Mouse (Mus musculus): ENCODE measurements at regions not wholly inside any gene's neighbourhood (a gene's known extent, or its start where the extent isn't known, plus 50 kb on each side); places are given as distances from the start of the nearest gene placed in this dataset.

DNA sequence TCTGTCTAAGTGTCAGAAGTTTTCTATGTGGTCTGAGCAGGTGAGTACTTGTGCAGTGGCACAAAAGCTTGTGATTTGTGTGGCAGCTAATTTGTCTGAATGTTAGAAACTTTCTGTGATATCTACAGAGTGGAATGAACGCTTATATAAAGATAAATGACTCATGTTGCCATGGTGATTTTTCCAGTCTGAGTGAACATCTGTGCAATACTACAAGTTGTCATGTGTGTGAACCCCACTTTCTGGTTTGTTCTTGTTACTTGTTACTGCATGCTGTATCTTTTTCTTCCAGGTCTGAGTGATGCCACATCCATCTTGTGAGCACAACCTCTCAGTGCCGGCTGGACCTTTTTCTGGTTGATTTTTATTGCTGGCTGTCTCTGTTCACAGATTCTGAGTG, 96.8 kb downstream of the Btbd35f7 start:
- Histone ChIP-seq H3K27me3 (replicated peaks; ENCODE audit: control insufficient read depth, insufficient read depth, low read length) (no peaks in the 10 kb centered on the region), H3K27ac (ENCODE audit: low read depth, low read length) (no peak overlapping the region), H3K9me3 (ENCODE audit: control insufficient read depth) (no peaks in the 10 kb centered on the region), H3K4me3 (ENCODE audit: low read depth, low read length) (no peak overlapping the region), H3K9ac (ENCODE audit: low read depth, low read length) (no peak overlapping the region), H3K36me3 (ENCODE audit: control insufficient read depth, insufficient read depth) (no peaks in the 10 kb centered on the region), H3K4me1 (replicated peaks; ENCODE audit: control insufficient read depth, insufficient read depth, low read length) (no peaks in the 10 kb centered on the region), H3K4me2 (replicated peaks; ENCODE audit: low read depth) (no peak overlapping the region)
- 73% methylated on average over 2 of the region's 2 CpGs for WGBS
- TF ChIP-seq CTCF (IDR thresholded peaks at IDR 0.05; ENCODE audit: low read depth): no peak
- ATAC-seq: no peak

DNA sequence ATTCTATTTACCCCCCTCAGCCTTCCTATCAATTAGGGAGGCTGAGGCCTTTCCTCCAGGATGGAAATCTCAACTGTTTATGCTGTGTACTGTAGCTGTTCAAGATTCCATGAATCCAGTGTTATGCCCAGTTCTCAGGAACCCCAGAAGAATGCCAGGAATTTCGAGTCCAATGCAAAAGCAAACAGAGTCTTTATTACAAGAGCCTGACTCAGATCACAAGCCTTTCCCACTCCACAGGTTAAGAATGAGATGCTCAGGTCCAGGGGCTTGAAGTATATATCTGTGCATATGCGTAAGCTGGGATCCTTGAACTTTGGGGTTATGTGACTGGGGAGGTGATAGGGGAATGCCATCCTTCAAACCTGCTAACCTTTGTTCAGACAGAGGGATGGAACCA, 129.6 kb downstream of the Btbd35f7 start:
- H3K9me3 ChIP-seq (ENCODE audit: control insufficient read depth): no peaks in the 10 kb centered on the region
- H3K9ac ChIP-seq (ENCODE audit: low read depth, low read length): no peak overlapping the region
- H3K27ac ChIP-seq (ENCODE audit: low read depth, low read length): no peak overlapping the region
- no peaks in the 10 kb centered on the region for H3K27me3 ChIP-seq (replicated peaks; ENCODE audit: control insufficient read depth, insufficient read depth, low read length)
- no peaks in the 10 kb centered on the region for H3K4me1 ChIP-seq (replicated peaks; ENCODE audit: control insufficient read depth, insufficient read depth, low read length)
- whole genome bisulfite sequencing: 53% methylated on average over 2 of the region's 2 CpGs
- ATAC-seq: no peak
- no peaks in the 10 kb centered on the region for H3K36me3 ChIP-seq (ENCODE audit: control insufficient read depth, insufficient read depth)
- TF ChIP-seq CTCF (IDR thresholded peaks at IDR 0.05; ENCODE audit: low read depth): no peak
- H3K4me3 ChIP-seq (ENCODE audit: low read depth, low read length): no peak overlapping the region
- no peak overlapping the region for H3K4me2 ChIP-seq (replicated peaks; ENCODE audit: low read depth)

DNA sequence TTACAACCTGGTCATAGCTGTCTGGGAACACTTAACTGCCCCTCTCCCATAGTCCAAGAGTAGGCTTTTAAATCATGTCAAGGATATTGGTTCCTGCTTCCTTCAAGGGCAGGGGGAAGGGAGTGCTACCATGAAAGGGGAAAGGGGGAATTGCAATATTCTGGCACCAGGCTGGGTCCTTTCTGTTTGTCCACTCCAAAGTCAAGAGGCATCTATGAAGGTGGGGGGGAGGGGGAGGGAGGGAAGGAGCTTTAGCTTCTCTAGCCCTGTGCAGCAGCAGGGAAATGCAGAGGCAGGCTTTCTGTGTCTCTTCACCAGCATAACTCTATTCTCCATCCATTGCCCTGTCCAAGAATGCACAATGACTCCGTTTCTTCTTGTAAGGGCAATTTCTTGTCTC, 130.0 kb downstream of the Btbd35f7 start:
- Histone ChIP-seq H3K4me2 (replicated peaks; ENCODE audit: low read depth) (no peak overlapping the region), H3K27ac (ENCODE audit: low read depth, low read length) (no peak overlapping the region), H3K27me3 (replicated peaks; ENCODE audit: control insufficient read depth, insufficient read depth, low read length) (no peaks in the 10 kb centered on the region), H3K4me3 (ENCODE audit: low read depth, low read length) (no peak overlapping the region), H3K36me3 (ENCODE audit: control insufficient read depth, insufficient read depth) (no peaks in the 10 kb centered on the region), H3K9ac (ENCODE audit: low read depth, low read length) (no peak overlapping the region), H3K9me3 (ENCODE audit: control insufficient read depth) (no peaks in the 10 kb centered on the region), H3K4me1 (replicated peaks; ENCODE audit: control insufficient read depth, insufficient read depth, low read length) (no peaks in the 10 kb centered on the region)
- WGBS: 80% methylated on average over 1 of the region's 1 CpGs
- no peak for ATAC-seq
- TF ChIP-seq CTCF (IDR thresholded peaks at IDR 0.05; ENCODE audit: low read depth): no peak

DNA sequence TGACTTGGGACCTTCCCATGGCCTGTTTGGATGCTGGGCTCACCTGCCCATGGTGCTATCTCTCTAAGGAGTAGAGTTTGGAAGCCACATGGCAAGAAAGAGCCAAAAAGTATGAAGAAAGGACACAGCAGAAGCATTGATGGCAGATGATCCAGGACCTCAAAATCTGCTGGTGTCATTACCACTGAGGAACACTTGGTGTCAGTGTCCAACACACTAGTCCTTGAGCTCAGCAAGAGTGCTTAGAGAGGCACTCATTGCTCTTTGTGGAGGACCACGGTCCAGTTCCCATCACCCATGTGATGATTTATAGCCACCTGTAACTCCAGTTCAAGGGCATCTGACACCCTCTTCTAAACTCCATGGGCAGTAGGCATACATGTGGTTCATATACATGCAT, 134.3 kb downstream of the Btbd35f7 start:
- no peak for ATAC-seq
- WGBS: 57% methylated on average over 1 of the region's 1 CpGs

More for the DNA sequence above, 134.3 kb downstream of the Btbd35f7 start:
- Histone ChIP-seq H3K9me3 (ENCODE audit: control insufficient read depth) (no peaks in the 10 kb centered on the region), H3K4me3 (ENCODE audit: low read depth, low read length) (no peak overlapping the region), H3K27me3 (replicated peaks; ENCODE audit: control insufficient read depth, insufficient read depth, low read length) (no peaks in the 10 kb centered on the region), H3K36me3 (ENCODE audit: control insufficient read depth, insufficient read depth) (no peaks in the 10 kb centered on the region), H3K4me2 (replicated peaks; ENCODE audit: low read depth) (no peak overlapping the region), H3K27ac (ENCODE audit: low read depth, low read length) (no peak overlapping the region), H3K4me1 (replicated peaks; ENCODE audit: control insufficient read depth, insufficient read depth, low read length) (no peaks in the 10 kb centered on the region), H3K9ac (ENCODE audit: low read depth, low read length) (no peak overlapping the region)
- TF ChIP-seq CTCF (IDR thresholded peaks at IDR 0.05; ENCODE audit: low read depth): peak; percentile 19; the same call in 1 of the 2 replicates

Measured in intestine, postnatal 0 days (tissue).